Mouse (Mus musculus) limb, embryonic 13.5 days (tissue): ENCODE results near the gene Gtf3c6. TPM values are rescaled to one million over a fixed set of nuclear protein-coding genes. Genes with fewer than 3 reads are reported as not detected.
"Not testable (repeated sequence)": the region's sequence is repeated elsewhere in the genome, so short reads cannot be mapped to it uniquely, and the experiment has no call there.

Experiments
- ATAC-seq: fragments of 200-750 bp; cut with Nextera tagmentation; 2 replicates; pipeline ENCODE4 v1.8.0; 2017; ENCODE audit warnings: low read depth, moderate number of reproducible peaks, moderate TSS enrichment; ENCODE audit not compliant: low FRiP score
- H3K27ac ChIP-seq: fragments of 300-500 bp; sonication (generic); 2 replicates; pipeline ENCODE4 v1.5.1; 2015; ENCODE audit warnings: inconsistent platforms, mild to moderate bottlenecking, moderate library complexity
- H3K27me3 ChIP-seq: fragments of 300-500 bp; sonication (generic); 2 replicates; pipeline ENCODE4 v1.6.1; 2015; ENCODE audit warnings: mild to moderate bottlenecking, inconsistent platforms
- H3K36me3 ChIP-seq: fragments of 300-500 bp; sonication (generic); 2 replicates; pipeline ENCODE4 v1.6.1; 2015; ENCODE audit warnings: inconsistent platforms, mild to moderate bottlenecking, moderate library complexity
- H3K4me1 ChIP-seq: fragments of 300-500 bp; sonication (generic); 2 replicates; pipeline ENCODE4 v1.6.1; 2015; ENCODE audit warnings: inconsistent platforms
- H3K4me2 ChIP-seq: fragments of 300-500 bp; sonication (generic); replicated peaks from 2 replicates; pipeline ENCODE4 v1.6.1; 2015; ENCODE audit warnings: inconsistent platforms, mild to moderate bottlenecking, moderate library complexity
- H3K4me3 ChIP-seq: fragments of 300-500 bp; sonication (generic); 2 replicates; pipeline ENCODE4 v1.5.1; 2015; ENCODE audit warnings: moderate library complexity, mild to moderate bottlenecking, inconsistent platforms
- H3K9ac ChIP-seq: fragments of 300-500 bp; sonication (generic); 2 replicates; pipeline ENCODE4 v1.6.1; 2015; ENCODE audit warnings: mild to moderate bottlenecking, inconsistent platforms
- H3K9me3 ChIP-seq: fragments of 300-500 bp; sonication (generic); 2 replicates; pipeline ENCODE4 v1.6.1; 2016; ENCODE audit warnings: inconsistent platforms
- WGBS: fragments of 180-500 bp; shearing (Covaris S2); methylation state at CpG from one replicate; pipeline ENCODE4 v1.1.7; 2015; 5-methylcytosine and 5-hydroxymethylcytosine counted together
- polyA plus RNA-seq: library from polyadenylated mRNA; unstranded; fragments of >200 nt; fragmentation: Nextera tagmentation; extraction: Ambion mirVana; gene quantifications from 2 replicates; pipeline ENCODE4 v1.2.1, GENCODE M21; 2015

Gene Gtf3c6
- polyA plus RNA-seq, result 113 and 114 TPM in 2 replicates

GRCm38 (mm10) chr10:40257414-40258255 lies at the start of gene Gtf3c6:
Gene Gtf3c6, minus strand, starts transcription at chr10:40258108.
- H3K9me3 ChIP-seq, result no peaks in the 10 kb centered on the region
- peak within 1 kb of the TSS; percentile 81 for H3K4me2 ChIP-seq
- ATAC-seq, result peak; percentile 68
- H3K4me1 ChIP-seq, result peaks cover 11% of the 10 kb centered on the region
- H3K27ac ChIP-seq, result peak within 1 kb of the TSS; percentile 94
- H3K27me3 ChIP-seq, result no peaks in the 10 kb centered on the region
- under 1% methylated on average over 43 of the region's 43 CpGs for WGBS
- peak within 1 kb of the TSS; percentile 70 for H3K4me3 ChIP-seq
- peak within 1 kb of the TSS; percentile 88 for H3K9ac ChIP-seq
- H3K36me3 ChIP-seq, result peaks cover 27% of the 10 kb centered on the region

GRCm38 (mm10) chr10:40305989-40306388 lies 48.1 kb upstream of the Gtf3c6 start:
- no peak overlapping the region for H3K9ac ChIP-seq
- no peaks in the 10 kb centered on the region for H3K27me3 ChIP-seq
- H3K4me2 ChIP-seq, result no peak overlapping the region
- H3K9me3 ChIP-seq, result peaks cover 4% of the 10 kb centered on the region; the same call in 1 of the 2 replicates
- ATAC-seq, result no peak
- no peaks in the 10 kb centered on the region for H3K4me1 ChIP-seq
- no peak overlapping the region for H3K27ac ChIP-seq
- WGBS, result 89% methylated on average over 1 of the region's 1 CpGs
- no peaks in the 10 kb centered on the region for H3K36me3 ChIP-seq
- no peak overlapping the region for H3K4me3 ChIP-seq

- Histone ChIP-seq H3K9me3 (peaks cover 4% of the 10 kb centered on the region; the same call in 1 of the 2 replicates), H3K4me2 (peak within 1 kb of the TSS; percentile 77), H3K4me3 (peak within 1 kb of the TSS; percentile 98), H3K36me3 (0 out of 2 replicates have a peak, but pooled peaks cover 6% of the 10 kb centered on the region), H3K27ac (peak within 1 kb of the TSS; percentile 96), H3K9ac (peak within 1 kb of the TSS; percentile 96), H3K27me3 (no peaks in the 10 kb centered on the region), H3K4me1 (peaks cover 23% of the 10 kb centered on the region)
- peak; percentile 95 for ATAC-seq
- under 1% methylated on average over 55 of the region's 55 CpGs for WGBS
These were observed 44.5 kb upstream of the Gtf3c6 start, which contains the start of gene Amd1 for GRCm38 (mm10) chr10:40302140-40302985. Gene Amd1, minus strand, starts transcription at chr10:40302186.

GRCm38 (mm10) chr10:40301181-40302075 lies 43.5 kb upstream of the Gtf3c6 start:
- under 1% methylated on average over 64 of the region's 91 CpGs for WGBS
- peak overlapping the region; percentile 98 for H3K4me3 ChIP-seq
- ATAC-seq, result peak; percentile 17; the same call in 1 of the 2 replicates
- H3K4me2 ChIP-seq, result peak overlapping the region; percentile 71
- not testable (repeated sequence) for H3K36me3 ChIP-seq, H3K27me3 ChIP-seq, H3K9me3 ChIP-seq
- peak overlapping the region; percentile 92 for H3K27ac ChIP-seq
- peaks cover 23% of the 10 kb centered on the region for H3K4me1 ChIP-seq
- H3K9ac ChIP-seq, result peak overlapping the region; percentile 96

GRCm38 (mm10) chr10:40300648-40301171 lies 42.8 kb upstream of the Gtf3c6 start:
- Histone ChIP-seq H3K27ac (peak overlapping the region; percentile 92), H3K4me3 (peak overlapping the region; percentile 98), H3K4me2 (peak overlapping the region; percentile 71), H3K4me1 (peaks cover 27% of the 10 kb centered on the region), H3K9me3 (no peaks in the 10 kb centered on the region), H3K36me3 (0 out of 2 replicates have a peak, but pooled peaks cover 8% of the 10 kb centered on the region), H3K9ac (peak overlapping the region; percentile 96), H3K27me3 (no peaks in the 10 kb centered on the region)
- WGBS, result under 1% methylated on average over 36 of the region's 36 CpGs
- ATAC-seq, result peak; percentile 71

- Histone ChIP-seq H3K36me3 (peaks cover 50% of the 10 kb centered on the region), H3K27ac (no peak overlapping the region), H3K4me2 (no peak overlapping the region), H3K4me3 (no peak overlapping the region), H3K4me1 (0 out of 2 replicates have a peak, but pooled peaks cover 4% of the 10 kb centered on the region), H3K9me3 (no peaks in the 10 kb centered on the region), H3K9ac (no peak overlapping the region), H3K27me3 (no peaks in the 10 kb centered on the region)
- no peak for ATAC-seq
- 92% methylated on average over 6 of the region's 6 CpGs for WGBS
These were observed 34.7 kb upstream of the Gtf3c6 start for GRCm38 (mm10) chr10:40292640-40293039.

GRCm38 (mm10) chr10:40286767-40287166 lies 28.9 kb upstream of the Gtf3c6 start:
- Histone ChIP-seq H3K27me3 (no peaks in the 10 kb centered on the region), H3K27ac (no peak overlapping the region), H3K9ac (no peak overlapping the region), H3K36me3 (peaks cover 53% of the 10 kb centered on the region), H3K4me2 (no peak overlapping the region), H3K4me3 (no peak overlapping the region), H3K4me1 (no peaks in the 10 kb centered on the region), H3K9me3 (no peaks in the 10 kb centered on the region)
- ATAC-seq, result no peak
- WGBS, result 88% methylated on average over 1 of the region's 1 CpGs

GRCm38 (mm10) chr10:40285571-40285970 lies 27.7 kb upstream of the Gtf3c6 start:
- no peaks in the 10 kb centered on the region for H3K27me3 ChIP-seq
- H3K9me3 ChIP-seq, result no peaks in the 10 kb centered on the region
- WGBS, result 80% methylated on average over 1 of the region's 1 CpGs
- H3K27ac ChIP-seq, result no peak overlapping the region
- ATAC-seq, result no peak
- no peaks in the 10 kb centered on the region for H3K4me1 ChIP-seq
- H3K36me3 ChIP-seq, result peaks cover 42% of the 10 kb centered on the region
- no peak overlapping the region for H3K9ac ChIP-seq
- no peak overlapping the region for H3K4me2 ChIP-seq
- no peak overlapping the region for H3K4me3 ChIP-seq

- 86% methylated on average over 3 of the region's 3 CpGs for WGBS
- peaks cover 40% of the 10 kb centered on the region for H3K36me3 ChIP-seq
These were observed 27.1 kb upstream of the Gtf3c6 start for GRCm38 (mm10) chr10:40284997-40285396.

GRCm38 (mm10) chr10:40284179-40284831 lies 26.4 kb upstream of the Gtf3c6 start:
- 84% methylated on average over 10 of the region's 10 CpGs for WGBS
- H3K27me3 ChIP-seq, result no peaks in the 10 kb centered on the region
- ATAC-seq, result 0 out of 2 replicates have a peak, but pooled peaks have one; percentile 36

More at GRCm38 (mm10) chr10:40284997-40285396, 27.1 kb upstream of the Gtf3c6 start:
- Histone ChIP-seq H3K27me3 (no peaks in the 10 kb centered on the region), H3K27ac (no peak overlapping the region), H3K9me3 (no peaks in the 10 kb centered on the region), H3K4me1 (no peaks in the 10 kb centered on the region), H3K4me3 (no peak overlapping the region), H3K9ac (no peak overlapping the region), H3K4me2 (no peak overlapping the region)
- ATAC-seq, result no peak

More at GRCm38 (mm10) chr10:40284179-40284831, 26.4 kb upstream of the Gtf3c6 start:
- Histone ChIP-seq H3K4me2 (no peak overlapping the region), H3K9me3 (no peaks in the 10 kb centered on the region), H3K4me3 (no peak overlapping the region), H3K9ac (no peak overlapping the region), H3K27ac (no peak overlapping the region), H3K36me3 (peaks cover 34% of the 10 kb centered on the region), H3K4me1 (no peaks in the 10 kb centered on the region)
